Mouse (Mus musculus): ENCODE measurements around the gene Tbc1d14. TPM values are rescaled to one million over a fixed set of nuclear protein-coding genes. Genes with fewer than 3 reads are reported as not detected.
A peak's percentile ranks its signal among the peaks of the same experiment; 100 is the strongest.

Tbc1d14 gene
- polyA plus RNA-seq, 1 experiment, result 34.7 TPM

DNA sequence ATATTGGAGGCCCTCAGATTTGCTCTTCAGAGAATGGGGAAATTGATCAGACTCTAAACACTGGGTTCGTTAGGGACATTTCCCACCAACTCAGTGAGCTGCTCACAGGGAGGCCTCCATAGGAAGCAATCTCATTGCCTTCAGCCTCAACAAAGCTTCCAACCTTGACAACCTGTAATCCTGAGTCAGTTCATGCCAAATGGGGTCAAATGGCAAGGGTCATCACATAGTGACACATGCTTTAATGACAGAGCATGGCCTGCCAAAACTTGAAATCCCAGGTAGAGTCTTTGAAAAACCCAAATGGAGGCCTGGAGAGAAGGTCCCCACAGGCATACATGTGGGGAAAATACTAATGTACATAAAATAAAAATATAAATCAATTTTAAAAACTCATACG is 66.2 kb downstream of the Tbc1d14 start:
- WGBS, result 76% methylated on average over 2 of the region's 2 CpGs
- Histone ChIP-seq H3K4me1 (ENCODE audit: control insufficient read depth, insufficient read depth, low read length) (0 out of 2 replicates have a peak, but pooled peaks cover 3% of the 10 kb centered on the region), H3K4me3 (replicated peaks; ENCODE audit: control insufficient read depth, low read depth, low read length) (no peak overlapping the region), H3K27ac (ENCODE audit: control insufficient read depth, insufficient read depth, low read depth, low read length, poor library complexity) (no peak overlapping the region)
- TF ChIP-seq POLR2A (IDR thresholded peaks at IDR 0.05; ENCODE audit: borderline replicate concordance, control insufficient read depth, low read depth, low read length) (no peak), CTCF (IDR thresholded peaks at IDR 0.05; ENCODE audit: control insufficient read depth, insufficient read depth, low read length) (no peak)

DNA sequence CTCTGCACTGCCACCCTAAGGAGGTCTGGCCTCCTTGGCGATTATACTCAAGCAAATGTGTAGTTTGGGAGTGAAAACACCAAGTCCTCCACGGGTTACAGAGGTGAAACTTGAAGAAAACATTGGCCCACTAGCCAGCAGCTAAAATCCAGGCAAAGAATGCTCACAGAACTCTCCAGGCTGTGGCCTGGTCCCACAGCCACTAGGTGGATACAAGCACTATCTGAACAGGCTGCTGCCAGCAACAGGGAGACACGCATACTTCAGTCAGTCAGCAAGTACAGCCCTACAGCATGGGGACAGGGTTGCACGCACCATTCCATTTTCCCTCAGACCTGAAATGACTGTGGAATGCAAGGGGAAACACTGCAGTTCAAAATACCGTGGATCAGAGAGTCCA is 66.8 kb downstream of the Tbc1d14 start:
- WGBS, result 76% methylated on average over 5 of the region's 5 CpGs
- Histone ChIP-seq H3K27ac (ENCODE audit: control insufficient read depth, insufficient read depth, low read depth, low read length, poor library complexity) (no peak overlapping the region), H3K4me3 (replicated peaks; ENCODE audit: control insufficient read depth, low read depth, low read length) (no peak overlapping the region), H3K4me1 (ENCODE audit: control insufficient read depth, insufficient read depth, low read length) (0 out of 2 replicates have a peak, but pooled peaks cover 3% of the 10 kb centered on the region)
- peak; percentile 58; the same call in 1 of the 2 replicates for TF ChIP-seq CTCF (IDR thresholded peaks at IDR 0.05; ENCODE audit: control insufficient read depth, insufficient read depth, low read length)
- no peak for TF ChIP-seq POLR2A (IDR thresholded peaks at IDR 0.05; ENCODE audit: borderline replicate concordance, control insufficient read depth, low read depth, low read length)

DNA sequence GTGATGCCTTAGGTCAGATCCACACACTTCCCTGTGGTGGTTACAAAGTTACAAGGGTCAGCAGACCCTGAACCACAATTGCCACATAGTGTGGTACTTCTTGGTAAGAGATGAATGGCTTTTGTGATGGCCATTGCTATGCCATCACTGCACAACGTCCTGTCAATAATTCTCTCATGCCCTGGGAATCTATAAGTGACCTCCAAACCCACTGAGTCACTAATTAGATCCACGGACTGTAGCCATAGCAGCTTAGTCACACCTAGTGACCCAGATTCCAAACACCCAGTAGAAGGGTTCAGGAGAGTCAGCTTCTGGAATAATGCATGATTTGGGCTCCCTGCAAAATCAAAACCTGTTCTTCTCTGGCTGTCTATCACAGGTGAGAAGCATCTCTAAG is 67.9 kb downstream of the Tbc1d14 start:
- WGBS, result 56% methylated on average over 2 of the region's 2 CpGs
- Histone ChIP-seq H3K4me1 (ENCODE audit: control insufficient read depth, insufficient read depth, low read length) (0 out of 2 replicates have a peak, but pooled peaks cover 2% of the 10 kb centered on the region), H3K4me3 (replicated peaks; ENCODE audit: control insufficient read depth, low read depth, low read length) (no peak overlapping the region), H3K27ac (ENCODE audit: control insufficient read depth, insufficient read depth, low read depth, low read length, poor library complexity) (no peak overlapping the region)
- TF ChIP-seq CTCF (IDR thresholded peaks at IDR 0.05; ENCODE audit: control insufficient read depth, insufficient read depth, low read length), result no peak
- no peak for TF ChIP-seq POLR2A (IDR thresholded peaks at IDR 0.05; ENCODE audit: borderline replicate concordance, control insufficient read depth, low read depth, low read length)

DNA sequence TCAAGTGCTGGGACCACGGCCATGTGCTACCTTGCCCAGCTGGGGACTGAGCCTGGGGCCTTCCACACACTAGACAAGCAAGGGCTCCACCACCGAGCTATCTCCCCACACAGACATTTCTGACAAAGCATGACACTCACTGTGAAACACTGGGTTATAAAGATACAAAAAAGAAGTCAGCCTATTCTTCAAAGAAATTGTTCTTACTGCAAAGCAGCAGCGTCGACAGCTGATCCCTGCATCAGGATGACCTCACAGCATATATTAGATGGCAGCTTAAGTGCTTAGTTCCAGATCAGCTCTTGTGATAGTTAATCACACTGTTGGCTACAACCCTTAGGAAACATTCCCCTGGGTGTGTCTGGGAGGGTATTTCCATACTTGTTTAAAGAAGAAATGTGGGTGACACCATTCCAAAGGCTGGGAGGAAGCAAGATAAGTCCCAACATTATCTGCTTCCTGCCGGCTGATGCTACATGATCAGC is 69.8 kb downstream of the Tbc1d14 start:
- Histone ChIP-seq H3K27ac (ENCODE audit: control insufficient read depth, insufficient read depth, low read depth, low read length, poor library complexity) (no peak overlapping the region), H3K4me1 (ENCODE audit: control insufficient read depth, insufficient read depth, low read length) (no peaks in the 10 kb centered on the region), H3K4me3 (replicated peaks; ENCODE audit: control insufficient read depth, low read depth, low read length) (no peak overlapping the region)
- WGBS, result 63% methylated on average over 5 of the region's 5 CpGs
- TF ChIP-seq CTCF (IDR thresholded peaks at IDR 0.05; ENCODE audit: control insufficient read depth, insufficient read depth, low read length) (no peak), POLR2A (IDR thresholded peaks at IDR 0.05; ENCODE audit: borderline replicate concordance, control insufficient read depth, low read depth, low read length) (no peak)

DNA sequence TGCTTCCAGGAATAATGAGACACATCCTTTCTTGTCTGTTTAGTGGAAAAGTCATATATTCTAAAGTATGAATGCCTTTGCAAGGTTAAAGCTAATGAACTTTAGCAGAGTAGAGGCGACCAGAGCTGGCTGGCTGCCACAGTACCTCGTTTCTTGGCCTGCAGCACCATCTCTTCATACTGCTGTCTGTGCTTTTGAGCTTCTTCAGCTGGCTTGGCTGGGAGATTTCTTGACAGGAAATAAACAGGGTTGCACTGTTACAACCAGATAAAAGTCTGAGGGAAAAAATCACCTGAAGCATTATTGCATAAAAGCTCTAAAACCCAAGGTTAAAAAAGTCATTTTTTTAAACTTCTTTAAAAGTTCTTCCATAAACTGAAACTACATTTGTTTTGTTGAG is 70.3 kb downstream of the Tbc1d14 start:
- TF ChIP-seq POLR2A (IDR thresholded peaks at IDR 0.05; ENCODE audit: borderline replicate concordance, control insufficient read depth, low read depth, low read length), result no peak
- no peak for TF ChIP-seq CTCF (IDR thresholded peaks at IDR 0.05; ENCODE audit: control insufficient read depth, insufficient read depth, low read length)

DNA sequence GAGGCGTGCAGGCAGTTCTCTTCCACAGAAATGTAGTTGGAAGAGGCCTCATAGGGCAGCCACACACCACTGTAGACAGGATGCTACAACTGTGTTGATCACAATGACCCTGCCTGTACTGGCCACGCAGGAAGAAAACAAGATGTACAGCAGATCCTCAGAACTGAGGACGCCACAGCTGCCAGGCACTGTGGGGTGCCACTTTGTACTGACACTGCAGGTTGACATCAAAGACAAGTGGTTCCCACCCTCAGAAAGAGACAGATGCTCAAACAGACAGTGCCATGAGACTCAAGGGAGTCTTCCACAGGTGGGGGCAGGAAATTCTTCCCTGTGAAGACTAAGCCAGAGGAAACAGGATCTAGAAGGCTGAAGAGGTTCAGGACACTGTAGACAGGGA is 73.3 kb downstream of the Tbc1d14 start:
- H3K4me1 ChIP-seq (ENCODE audit: control insufficient read depth, insufficient read depth, low read length), result no peaks in the 10 kb centered on the region
- TF ChIP-seq POLR2A (IDR thresholded peaks at IDR 0.05; ENCODE audit: borderline replicate concordance, control insufficient read depth, low read depth, low read length) (no peak), CTCF (IDR thresholded peaks at IDR 0.05; ENCODE audit: control insufficient read depth, insufficient read depth, low read length) (no peak)
- WGBS, result 89% methylated on average over 3 of the region's 3 CpGs
- H3K27ac ChIP-seq (ENCODE audit: control insufficient read depth, insufficient read depth, low read depth, low read length, poor library complexity), result no peak overlapping the region
- no peak overlapping the region for H3K4me3 ChIP-seq (replicated peaks; ENCODE audit: control insufficient read depth, low read depth, low read length)

More for the DNA sequence above, 70.3 kb downstream of the Tbc1d14 start:
- 65% methylated on average over 2 of the region's 2 CpGs for WGBS
- no peak overlapping the region for H3K4me3 ChIP-seq (replicated peaks; ENCODE audit: control insufficient read depth, low read depth, low read length)
- no peaks in the 10 kb centered on the region for H3K4me1 ChIP-seq (ENCODE audit: control insufficient read depth, insufficient read depth, low read length)
- H3K27ac ChIP-seq (ENCODE audit: control insufficient read depth, insufficient read depth, low read depth, low read length, poor library complexity), result no peak overlapping the region

DNA sequence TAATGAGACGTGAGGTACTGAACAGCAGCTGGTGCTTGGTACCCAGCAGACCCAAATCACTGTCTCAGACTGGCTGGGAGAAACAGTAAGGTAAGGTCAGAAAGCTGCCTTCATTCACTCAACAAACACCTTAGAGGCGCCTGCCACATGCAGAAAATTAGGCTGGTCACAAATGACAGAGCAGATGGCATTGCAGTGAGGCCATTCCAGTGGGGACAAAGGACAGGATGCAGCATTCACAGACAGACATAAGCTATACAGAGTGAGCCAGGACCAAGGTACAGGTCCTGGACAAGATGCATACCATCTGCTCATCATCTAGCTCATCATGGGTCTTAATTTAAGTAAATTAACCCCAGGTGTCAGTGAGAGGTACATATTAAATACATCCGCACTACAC is 75.5 kb downstream of the Tbc1d14 start:
- Histone ChIP-seq H3K4me1 (ENCODE audit: control insufficient read depth, insufficient read depth, low read length) (no peaks in the 10 kb centered on the region), H3K4me3 (replicated peaks; ENCODE audit: control insufficient read depth, low read depth, low read length) (no peak overlapping the region), H3K27ac (ENCODE audit: control insufficient read depth, insufficient read depth, low read depth, low read length, poor library complexity) (no peak overlapping the region)
- 84% methylated on average over 3 of the region's 3 CpGs for WGBS
- TF ChIP-seq POLR2A (IDR thresholded peaks at IDR 0.05; ENCODE audit: borderline replicate concordance, control insufficient read depth, low read depth, low read length), result no peak
- TF ChIP-seq CTCF (IDR thresholded peaks at IDR 0.05; ENCODE audit: control insufficient read depth, insufficient read depth, low read length), result no peak

DNA sequence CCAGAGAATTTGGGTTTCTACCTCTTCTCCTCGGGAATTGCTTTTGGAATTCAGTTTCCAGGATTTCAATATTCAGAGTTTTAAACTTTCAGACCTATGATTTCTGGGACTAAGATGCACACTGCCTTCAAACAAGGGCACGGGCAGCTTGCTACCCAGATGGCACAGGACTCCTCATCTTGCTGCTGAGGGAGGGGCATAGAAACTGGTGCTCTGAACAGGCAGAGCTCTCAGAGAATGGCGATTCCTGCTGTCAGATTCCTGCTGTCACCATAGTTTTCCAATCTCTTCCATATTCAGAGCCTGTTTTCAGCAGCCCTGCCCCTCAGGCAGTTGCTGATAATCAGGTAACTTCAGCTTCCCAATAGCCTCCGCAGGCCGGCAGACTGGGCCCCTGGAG is 77.5 kb downstream of the Tbc1d14 start:
- no peak overlapping the region for H3K4me3 ChIP-seq (replicated peaks; ENCODE audit: control insufficient read depth, low read depth, low read length)
- no peak overlapping the region for H3K27ac ChIP-seq (ENCODE audit: control insufficient read depth, insufficient read depth, low read depth, low read length, poor library complexity)
- WGBS, result 84% methylated on average over 5 of the region's 5 CpGs
- TF ChIP-seq POLR2A (IDR thresholded peaks at IDR 0.05; ENCODE audit: borderline replicate concordance, control insufficient read depth, low read depth, low read length) (no peak), CTCF (IDR thresholded peaks at IDR 0.05; ENCODE audit: control insufficient read depth, insufficient read depth, low read length) (no peak)
- no peaks in the 10 kb centered on the region for H3K4me1 ChIP-seq (ENCODE audit: control insufficient read depth, insufficient read depth, low read length)

DNA sequence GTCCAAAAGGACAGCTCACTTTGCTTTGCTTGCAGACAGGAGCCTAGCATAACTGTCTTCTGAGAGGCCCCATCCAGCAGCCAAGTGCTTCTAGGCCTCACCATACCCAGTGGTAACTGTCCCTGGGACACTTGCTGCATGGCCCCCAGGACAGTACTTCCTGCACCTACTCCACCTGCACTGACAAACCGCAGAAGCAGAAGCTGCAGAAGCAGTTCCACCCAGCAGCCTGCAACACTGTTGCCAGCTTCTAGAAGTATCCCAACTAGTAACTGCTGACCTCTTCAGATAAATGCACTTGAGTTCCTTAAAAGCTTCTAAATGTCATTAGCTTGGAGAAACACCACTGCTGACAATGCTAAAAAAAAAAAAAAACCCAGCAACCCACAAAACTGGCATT is 78.0 kb downstream of the Tbc1d14 start:
- WGBS, result 77% methylated on average over 1 of the region's 1 CpGs
- H3K27ac ChIP-seq (ENCODE audit: control insufficient read depth, insufficient read depth, low read depth, low read length, poor library complexity), result no peak overlapping the region
- TF ChIP-seq CTCF (IDR thresholded peaks at IDR 0.05; ENCODE audit: control insufficient read depth, insufficient read depth, low read length), result no peak
- TF ChIP-seq POLR2A (IDR thresholded peaks at IDR 0.05; ENCODE audit: borderline replicate concordance, control insufficient read depth, low read depth, low read length), result no peak
- no peaks in the 10 kb centered on the region for H3K4me1 ChIP-seq (ENCODE audit: control insufficient read depth, insufficient read depth, low read length)
- no peak overlapping the region for H3K4me3 ChIP-seq (replicated peaks; ENCODE audit: control insufficient read depth, low read depth, low read length)

Data from bone marrow, adult 2 months (tissue).